Mouse (Mus musculus) small intestine, adult 2 months (tissue): ENCODE measurements around the gene Gad2.
"Not testable (repeated sequence)": the region's sequence is repeated elsewhere in the genome, so short reads cannot be mapped to it uniquely, and the experiment has no call there.

Experiments used
- CTCF ChIP-seq: fragments of 200-500 bp; IDR thresholded peaks from 2 replicates; pipeline ENCODE4 v1.5.1; 2012; ENCODE audit warnings: low read depth, mild to moderate bottlenecking, control low read depth, inconsistent platforms, low read length, moderate library complexity, mixed read lengths; ENCODE audit not compliant: insufficient replicate concordance, insufficient read length; ENCODE audit errors: extremely low read depth
- POLR2A ChIP-seq: fragments of 200-500 bp; IDR thresholded peaks from 2 replicates; pipeline ENCODE4 v1.6.1; 2012; ENCODE audit warnings: low read depth, mild to moderate bottlenecking, control low read depth, inconsistent platforms, low read length, moderate library complexity

- TF ChIP-seq POLR2A, CTCF: not testable (repeated sequence)
Measured at GRCm38 (mm10) chr2:22587469-22588169, 34.4 kb upstream of the Gad2 start.
